In the genomic region with DNA sequence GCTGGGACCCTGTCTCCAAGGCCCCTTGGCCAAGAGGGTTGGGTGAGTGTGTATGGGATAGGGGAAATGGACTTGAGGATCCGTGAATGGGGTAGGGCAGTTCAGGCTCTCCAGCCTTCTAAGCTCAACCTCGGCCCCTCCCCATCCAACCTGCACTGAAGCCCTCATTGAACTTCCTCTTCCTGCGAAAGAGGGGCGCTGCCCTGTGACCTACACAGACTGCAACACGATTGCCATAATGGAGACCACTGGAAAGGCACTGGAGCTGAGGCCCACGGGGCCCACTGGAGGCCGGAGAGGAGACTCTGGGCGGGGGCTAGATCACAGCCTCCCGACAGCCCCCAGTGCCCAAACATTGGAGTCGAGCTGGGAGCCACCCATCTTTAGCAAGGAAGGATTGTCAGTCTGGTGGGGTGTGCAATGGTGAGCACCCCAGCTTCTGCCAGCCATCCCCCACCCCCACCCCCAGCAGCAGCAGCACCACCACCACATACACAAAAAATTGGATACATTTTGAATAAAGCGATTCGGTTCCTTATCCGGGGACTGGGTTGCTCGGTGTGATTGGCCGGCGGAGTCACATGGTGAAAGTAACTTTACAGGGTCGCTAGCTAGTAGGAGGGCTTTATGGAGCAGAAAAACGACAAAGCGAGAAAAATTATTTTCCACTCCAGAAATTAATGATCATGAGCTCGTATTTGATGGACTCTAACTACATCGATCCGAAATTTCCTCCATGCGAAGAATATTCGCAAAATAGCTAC, we compare ENCODE assay signal across 8 mouse cellular contexts. TPM values are rescaled to one million over a fixed set of nuclear protein-coding genes. Genes with fewer than 3 reads are reported as not detected.
DNase-seq lines count a peak whose midpoint lies in the region; ATAC-seq lines count a peak whose summit lies in the region.
"Had no signal": no experiment of that assay in that cellular context is flagged by ENCODE, and none has a peak within 500 bp of the region (broad histone marks: within the 10 kb centered on the region; RNA-seq: fewer than 3 reads in every experiment).

No protein-coding gene starts in this region.

- H3K36me3 ChIP-seq in liver, embryonic 11.5 days (ENCODE audit: control insufficient read depth, insufficient read depth, low read length) = no peaks in the 10 kb centered on the region
- H3K36me3 ChIP-seq in intestine, embryonic 15.5 days = no peaks in the 10 kb centered on the region
- H3K36me3 ChIP-seq in neural tube, embryonic 15.5 days = no peaks in the 10 kb centered on the region

- 0 out of 2 replicates have a peak, but pooled peaks cover 3% of the 10 kb centered on the region for H3K4me1 ChIP-seq in liver, embryonic 11.5 days (replicated peaks; ENCODE audit: control insufficient read depth, insufficient read depth, low read length)
- H3K4me1 ChIP-seq in intestine, embryonic 15.5 days (replicated peaks) = peaks cover 23% of the 10 kb centered on the region
- peaks cover 81% of the 10 kb centered on the region for H3K4me1 ChIP-seq in neural tube, embryonic 15.5 days

- 2% methylated on average over 24 of the region's 24 CpGs for WGBS in liver, embryonic 11.5 days
- WGBS in intestine, embryonic 15.5 days = 4% methylated on average over 24 of the region's 24 CpGs
- 5% methylated on average over 24 of the region's 24 CpGs for WGBS in neural tube, embryonic 15.5 days

- H3K27ac ChIP-seq in liver, embryonic 11.5 days (ENCODE audit: low read depth, low read length) = peak overlapping the region; percentile 58; the same call in 1 of the 2 replicates
- H3K27ac ChIP-seq in intestine, embryonic 15.5 days = peak overlapping the region; percentile 86
- H3K27ac ChIP-seq in neural tube, embryonic 15.5 days (replicated peaks) = peak overlapping the region; percentile 83
- H3K27ac ChIP-seq: liver, embryonic 14.5 days had no signal

- DNase-seq in liver, embryonic 11.5 days (ENCODE audit: low spot score) = no peak
- no peak for DNase-seq in liver
- no peak for DNase-seq in frontal cortex, postnatal 25 days (ENCODE audit: low spot score in 2 of 2)
- DNase-seq in frontal cortex, postnatal 36 days (ENCODE audit: low spot score in 2 of 2) = no peak

- peaks cover 96% of the 10 kb centered on the region for H3K27me3 ChIP-seq in liver, embryonic 11.5 days (replicated peaks; ENCODE audit: control insufficient read depth, insufficient read depth, low read length)
- peaks cover 63% of the 10 kb centered on the region for H3K27me3 ChIP-seq in intestine, embryonic 15.5 days (replicated peaks)
- no peaks in the 10 kb centered on the region for H3K27me3 ChIP-seq in neural tube, embryonic 15.5 days (replicated peaks)

- no peaks in the 10 kb centered on the region for H3K9me3 ChIP-seq in liver, embryonic 11.5 days (ENCODE audit: control insufficient read depth, low read length)
- H3K9me3 ChIP-seq in intestine, embryonic 15.5 days = no peaks in the 10 kb centered on the region
- no peaks in the 10 kb centered on the region for H3K9me3 ChIP-seq in neural tube, embryonic 15.5 days (replicated peaks)

- peak overlapping the region; percentile 66 for H3K9ac ChIP-seq in liver, embryonic 11.5 days (ENCODE audit: low read depth, low read length)
- H3K9ac ChIP-seq in intestine, embryonic 15.5 days = peak overlapping the region; percentile 71
- peak overlapping the region; percentile 47 for H3K9ac ChIP-seq in neural tube, embryonic 15.5 days (replicated peaks)
- H3K9ac ChIP-seq: liver, embryonic 14.5 days had no signal

- H3K4me2 ChIP-seq in liver, embryonic 11.5 days = peak overlapping the region; percentile 55
- peak overlapping the region; percentile 72 for H3K4me2 ChIP-seq in intestine, embryonic 15.5 days (replicated peaks)
- peak overlapping the region; percentile 64 for H3K4me2 ChIP-seq in neural tube, embryonic 15.5 days

- peak overlapping the region; percentile 49 for H3K4me3 ChIP-seq in liver, embryonic 11.5 days (ENCODE audit: low read depth, low read length)
- H3K4me3 ChIP-seq in intestine, embryonic 15.5 days (replicated peaks) = peak overlapping the region; percentile 53
- peak overlapping the region; percentile 41 for H3K4me3 ChIP-seq in neural tube, embryonic 15.5 days (replicated peaks)

- no peak; the same call in 1 of the 2 replicates for ATAC-seq in liver, embryonic 11.5 days (replicated peaks; ENCODE audit: low FRiP score)
- 0 out of 2 replicates have a peak, but pooled peaks have one; percentile 45 for ATAC-seq in common myeloid progenitor, adult 5-6 weeks (replicated peaks; ENCODE audit: low read depth, poor library complexity, severe bottlenecking)
- ATAC-seq in intestine, embryonic 15.5 days = peak; percentile 69
- ATAC-seq in neural tube, embryonic 15.5 days (ENCODE audit: low FRiP score) = peak; percentile 46; the same call in 1 of the 2 replicates

RNA-seq across cellular contexts. Expression of gene Hoxc4, which starts 15.5 kb away (rescaled TPM):
- 5.9 and 6.2 TPM in 2 replicates for polyA plus RNA-seq in liver, embryonic 11.5 days (2014; fragmentation: Nextera tagmentation; extraction: Ambion mirVana)
- not detected in 2 replicates for total RNA-seq in common myeloid progenitor, adult 5-6 weeks (2017)
- 9.5 and 10.6 TPM in 2 replicates for polyA plus RNA-seq in intestine, embryonic 15.5 days (2015; fragmentation: Nextera tagmentation; extraction: Ambion mirVana)
- polyA plus RNA-seq in neural tube, embryonic 15.5 days (2015; fragmentation: Nextera tagmentation; extraction: Ambion mirVana) = 26.7 and 48.6 TPM in 2 replicates

RNA-seq across cellular contexts. Expression of gene Hoxc6, which starts 36.2 kb away (rescaled TPM):
- polyA plus RNA-seq in liver, embryonic 11.5 days (2014; fragmentation: Nextera tagmentation; extraction: Ambion mirVana) = 1.3 and 1.5 TPM in 2 replicates
- total RNA-seq in common myeloid progenitor, adult 5-6 weeks (2017) = not detected in 2 replicates
- polyA plus RNA-seq in intestine, embryonic 15.5 days (2015; fragmentation: Nextera tagmentation; extraction: Ambion mirVana) = 5.7 and 6.1 TPM in 2 replicates
- 23.4 and 35.1 TPM in 2 replicates for polyA plus RNA-seq in neural tube, embryonic 15.5 days (2015; fragmentation: Nextera tagmentation; extraction: Ambion mirVana)

RNA-seq across cellular contexts. Expression of gene Hoxc8, which starts 43.8 kb away (rescaled TPM):
- 1.3 and 1.9 TPM in 2 replicates for polyA plus RNA-seq in liver, embryonic 11.5 days (2014; fragmentation: Nextera tagmentation; extraction: Ambion mirVana)
- total RNA-seq in common myeloid progenitor, adult 5-6 weeks (2017) = not detected in 2 replicates
- 6.2 and 7.0 TPM in 2 replicates for polyA plus RNA-seq in intestine, embryonic 15.5 days (2015; fragmentation: Nextera tagmentation; extraction: Ambion mirVana)
- polyA plus RNA-seq in neural tube, embryonic 15.5 days (2015; fragmentation: Nextera tagmentation; extraction: Ambion mirVana) = 56.5 and 108 TPM in 2 replicates

RNA-seq across cellular contexts. Expression of gene Hoxc9, which starts 58.0 kb away (rescaled TPM):
- polyA plus RNA-seq in liver, embryonic 11.5 days (2014; fragmentation: Nextera tagmentation; extraction: Ambion mirVana) = 0.22 and 0.49 TPM in 2 replicates
- not detected in 2 replicates for total RNA-seq in common myeloid progenitor, adult 5-6 weeks (2017)
- 1.3 and 1.4 TPM in 2 replicates for polyA plus RNA-seq in intestine, embryonic 15.5 days (2015; fragmentation: Nextera tagmentation; extraction: Ambion mirVana)
- 19.7 and 30.9 TPM in 2 replicates for polyA plus RNA-seq in neural tube, embryonic 15.5 days (2015; fragmentation: Nextera tagmentation; extraction: Ambion mirVana)
